Mouse (Mus musculus): ENCODE measurements at regions not wholly inside any gene's neighbourhood (a gene's known extent, or its start where the extent isn't known, plus 50 kb on each side); places are given as distances from the start of the nearest gene placed in this dataset.

- ATAC-seq (ENCODE audit: extremely low read depth, insufficient number of reproducible peaks, low FRiP score, poor library complexity, severe bottlenecking): no peak
These were observed 97.2 kb upstream of the Pam start for GRCm38 (mm10) chr1:98192671-98193070.

GRCm38 (mm10) chr1:98192044-98192484 is 96.6 kb upstream of the Pam start:
- ATAC-seq (ENCODE audit: extremely low read depth, insufficient number of reproducible peaks, low FRiP score, poor library complexity, severe bottlenecking): no peak

GRCm38 (mm10) chr1:98191331-98191730 is 95.9 kb upstream of the Pam start:
- no peak for ATAC-seq (ENCODE audit: extremely low read depth, insufficient number of reproducible peaks, low FRiP score, poor library complexity, severe bottlenecking)

- ATAC-seq (ENCODE audit: extremely low read depth, insufficient number of reproducible peaks, low FRiP score, poor library complexity, severe bottlenecking): no peak
These were observed 95.3 kb upstream of the Pam start for GRCm38 (mm10) chr1:98190741-98191140.

GRCm38 (mm10) chr1:98189991-98190471 is 94.6 kb upstream of the Pam start:
- no peak for ATAC-seq (ENCODE audit: extremely low read depth, insufficient number of reproducible peaks, low FRiP score, poor library complexity, severe bottlenecking)

GRCm38 (mm10) chr1:98180372-98180771 is 84.9 kb upstream of the Pam start:
- no peak for ATAC-seq (ENCODE audit: extremely low read depth, insufficient number of reproducible peaks, low FRiP score, poor library complexity, severe bottlenecking)

- 0 out of 2 replicates have a peak, but pooled peaks have one; percentile 19 for ATAC-seq (ENCODE audit: extremely low read depth, insufficient number of reproducible peaks, low FRiP score, poor library complexity, severe bottlenecking)
These were observed 83.6 kb upstream of the Pam start for GRCm38 (mm10) chr1:98179030-98179429.

GRCm38 (mm10) chr1:98174811-98175132 is 79.3 kb upstream of the Pam start:
- ATAC-seq (ENCODE audit: extremely low read depth, insufficient number of reproducible peaks, low FRiP score, poor library complexity, severe bottlenecking): no peak

- ATAC-seq (ENCODE audit: extremely low read depth, insufficient number of reproducible peaks, low FRiP score, poor library complexity, severe bottlenecking): no peak
These were observed 78.7 kb upstream of the Pam start for GRCm38 (mm10) chr1:98173907-98174810.

- ATAC-seq (ENCODE audit: extremely low read depth, insufficient number of reproducible peaks, low FRiP score, poor library complexity, severe bottlenecking): no peak
These were observed 78.0 kb upstream of the Pam start for GRCm38 (mm10) chr1:98173431-98173830.

- ATAC-seq (ENCODE audit: extremely low read depth, insufficient number of reproducible peaks, low FRiP score, poor library complexity, severe bottlenecking): no peak
These were observed 75.8 kb upstream of the Pam start for GRCm38 (mm10) chr1:98171291-98171690.

- no peak for ATAC-seq (ENCODE audit: extremely low read depth, insufficient number of reproducible peaks, low FRiP score, poor library complexity, severe bottlenecking)
These were observed 73.9 kb upstream of the Pam start for GRCm38 (mm10) chr1:98169352-98169751.

- no peak for ATAC-seq (ENCODE audit: extremely low read depth, insufficient number of reproducible peaks, low FRiP score, poor library complexity, severe bottlenecking)
These were observed 72.4 kb upstream of the Pam start for GRCm38 (mm10) chr1:98167800-98168199.

- no peak for ATAC-seq (ENCODE audit: extremely low read depth, insufficient number of reproducible peaks, low FRiP score, poor library complexity, severe bottlenecking)
These were observed 67.1 kb upstream of the Pam start for GRCm38 (mm10) chr1:98162639-98162927.

GRCm38 (mm10) chr1:98161882-98162638 is 66.6 kb upstream of the Pam start:
- ATAC-seq (ENCODE audit: extremely low read depth, insufficient number of reproducible peaks, low FRiP score, poor library complexity, severe bottlenecking): no peak

GRCm38 (mm10) chr1:98158969-98159368 is 63.5 kb upstream of the Pam start:
- ATAC-seq (ENCODE audit: extremely low read depth, insufficient number of reproducible peaks, low FRiP score, poor library complexity, severe bottlenecking): no peak

GRCm38 (mm10) chr1:98147361-98147760 is 51.9 kb upstream of the Pam start:
- no peak for ATAC-seq (ENCODE audit: extremely low read depth, insufficient number of reproducible peaks, low FRiP score, poor library complexity, severe bottlenecking)

Data from neutrophil, adult 5-6 weeks (primary cell).